Mouse (Mus musculus) lung, postnatal 36 days (tissue): Measurements from ENCODE around the gene Wwox.

Experiments
- DNase-seq: peaks from one replicate; pipeline ENCODE4 v3.0.0; 2022; ENCODE audit warnings: mixed read lengths

Wwox gene

DNA sequence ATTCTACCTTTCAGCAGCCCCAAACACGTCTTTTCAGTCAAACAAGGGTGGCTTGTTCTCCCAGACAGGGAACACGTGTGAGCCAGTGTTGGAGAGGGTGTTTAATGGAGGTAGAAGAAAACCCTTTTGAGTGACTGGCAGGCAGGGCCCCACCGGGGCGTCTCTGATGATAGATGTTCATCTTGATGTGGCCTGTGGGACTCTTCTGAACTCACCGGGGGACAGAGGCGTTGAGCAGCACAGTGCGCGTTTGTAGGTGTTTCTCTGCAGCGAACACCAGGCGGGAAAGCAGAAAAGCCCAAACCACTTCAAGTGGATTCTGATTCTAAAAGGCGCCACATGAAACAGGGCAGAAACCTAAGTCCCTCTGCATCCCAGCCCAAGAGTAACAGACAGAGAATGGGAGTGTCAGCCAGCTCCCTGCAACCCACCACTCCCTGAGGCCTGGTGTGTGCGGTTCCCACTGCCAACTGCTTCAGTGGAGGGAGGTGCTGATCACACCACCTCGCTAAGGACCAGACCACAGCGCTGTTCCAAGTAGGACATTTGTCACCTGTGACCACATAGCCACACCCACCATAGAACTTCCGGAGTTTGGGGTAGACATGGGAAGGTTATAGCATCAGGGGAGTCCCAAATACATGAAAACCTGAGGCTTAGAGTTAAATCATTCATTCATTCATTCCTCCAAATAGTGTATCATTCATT, 960.7 kb downstream of the Wwox start:
- no peak for DNase-seq
